Mouse (Mus musculus) hindbrain, postnatal 0 days (tissue): ENCODE data around the gene Cradd. TPM values are rescaled to one million over a fixed set of nuclear protein-coding genes. Genes with fewer than 3 reads are reported as not detected.
A peak's percentile ranks its signal among the peaks of the same experiment; 100 is the strongest.

ENCODE experiments used
- ATAC-seq: fragments of 200-750 bp; cut with Nextera tagmentation; 2 replicates; pipeline ENCODE4 v1.8.0; 2017; ENCODE audit warnings: mild to moderate bottlenecking, moderate TSS enrichment, moderate library complexity
- DNase-seq: peaks from one replicate; pipeline ENCODE4 v3.0.0-alpha.2; 2015; ENCODE audit warnings: low spot score
- H3K27ac ChIP-seq: fragments of 300-500 bp; sonication (generic); 2 replicates; pipeline ENCODE4 v1.5.1; 2014; ENCODE audit warnings: mild to moderate bottlenecking
- H3K27me3 ChIP-seq: fragments of 300-500 bp; sonication (generic); 2 replicates; pipeline ENCODE4 v1.6.1; 2014; ENCODE audit warnings: low read length, mixed read lengths; ENCODE audit not compliant: insufficient read depth
- H3K36me3 ChIP-seq: fragments of 300-500 bp; sonication (generic); 2 replicates; pipeline ENCODE4 v1.6.1; 2014; ENCODE audit warnings: low read length, mixed read lengths; ENCODE audit not compliant: insufficient read depth
- H3K4me1 ChIP-seq: fragments of 300-500 bp; sonication (generic); 2 replicates; pipeline ENCODE4 v1.6.1; 2014; ENCODE audit warnings: antibody characterized with exemption, low read length, mixed read lengths; ENCODE audit not compliant: insufficient read depth
- H3K4me2 ChIP-seq: fragments of 300-500 bp; sonication (generic); 2 replicates; pipeline ENCODE4 v1.6.1; 2014; ENCODE audit warnings: low read depth, mild to moderate bottlenecking, low read length, moderate library complexity, mixed read lengths
- H3K4me3 ChIP-seq: fragments of 300-500 bp; sonication (generic); 2 replicates; pipeline ENCODE4 v1.5.1; 2014; ENCODE audit warnings: low read length
- H3K9ac ChIP-seq: fragments of 300-500 bp; sonication (generic); replicated peaks from 2 replicates; pipeline ENCODE4 v1.6.1; 2014; ENCODE audit warnings: mild to moderate bottlenecking, low read length, moderate library complexity, mixed read lengths
- H3K9me3 ChIP-seq: fragments of 300-500 bp; sonication (generic); 2 replicates; pipeline ENCODE4 v1.6.1; 2016; ENCODE audit warnings: low read length, mixed read lengths
- CTCF ChIP-seq: IDR thresholded peaks from 2 replicates; pipeline ENCODE4 v1.5.1; 2016; ENCODE audit warnings: antibody characterized with exemption, control low read depth, low read depth
- WGBS: fragments of 180-500 bp; shearing (Covaris S2); extraction: QIAGEN DNeasy Blood & Tissue Kit; methylation state at CpG from one replicate; pipeline ENCODE4 v1.1.7; 2014; 5-methylcytosine and 5-hydroxymethylcytosine counted together
- polyA plus RNA-seq: library from polyadenylated mRNA; unstranded; fragments of >200 nt; fragmentation: Nextera tagmentation; extraction: Ambion mirVana; gene quantifications from 2 replicates; pipeline ENCODE4 v1.2.1, GENCODE M21; 2015
- total RNA-seq: library from RNA; depleted of rRNA; stranded (reverse); fragments of >200 nt; gene quantifications from 2 replicates; pipeline ENCODE4 v1.2.3, GENCODE M21; 2014

Cradd gene
- total and polyA plus RNA-seq, 2 experiments from 2014 or later, result 8.9 to 15.5 TPM

DNA sequence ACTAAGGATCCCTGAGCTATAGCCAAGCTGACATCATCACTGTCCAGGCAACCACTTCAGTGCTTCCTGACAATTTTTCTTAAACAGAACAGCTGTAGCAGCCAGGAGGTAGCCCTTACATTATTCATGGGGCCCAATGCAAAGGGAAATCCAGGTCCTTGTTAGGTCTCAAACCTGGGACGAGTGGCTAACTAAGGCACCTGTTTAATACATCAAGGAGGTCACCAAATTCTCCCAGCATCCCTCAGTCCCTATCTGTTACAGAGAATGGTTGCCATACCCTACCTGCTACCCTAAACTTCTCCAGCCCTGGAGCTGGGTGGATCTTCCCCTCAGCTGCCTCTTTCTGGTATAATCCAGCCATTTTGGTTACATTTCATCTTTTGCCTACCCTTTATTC lies 10.9 kb upstream of the Cradd start:
- Histone ChIP-seq H3K4me3 (no peak overlapping the region), H3K9ac (no peak overlapping the region), H3K9me3 (no peaks in the 10 kb centered on the region), H3K4me2 (no peak overlapping the region), H3K4me1 (no peaks in the 10 kb centered on the region), H3K36me3 (no peaks in the 10 kb centered on the region), H3K27ac (no peak overlapping the region), H3K27me3 (no peaks in the 10 kb centered on the region)
- TF ChIP-seq CTCF, result no peak
- DNase-seq (no peak), ATAC-seq (no peak)
- 71% methylated on average over 1 of the region's 1 CpGs for WGBS

- TF ChIP-seq CTCF, result no peak
- no peaks in the 10 kb centered on the region for H3K36me3 ChIP-seq
- DNase-seq, result no peak
- H3K27ac ChIP-seq, result no peak overlapping the region
- no peaks in the 10 kb centered on the region for H3K4me1 ChIP-seq
- no peaks in the 10 kb centered on the region for H3K27me3 ChIP-seq
- H3K4me3 ChIP-seq, result no peak overlapping the region
- no peak for ATAC-seq
- H3K9me3 ChIP-seq, result no peaks in the 10 kb centered on the region
- H3K4me2 ChIP-seq, result no peak overlapping the region
- no peak overlapping the region for H3K9ac ChIP-seq
- WGBS, result 81% methylated on average over 3 of the region's 3 CpGs
Observed at GRCm38 (mm10) chr10:95332596-95332995, 8.7 kb upstream of the Cradd start.

DNA sequence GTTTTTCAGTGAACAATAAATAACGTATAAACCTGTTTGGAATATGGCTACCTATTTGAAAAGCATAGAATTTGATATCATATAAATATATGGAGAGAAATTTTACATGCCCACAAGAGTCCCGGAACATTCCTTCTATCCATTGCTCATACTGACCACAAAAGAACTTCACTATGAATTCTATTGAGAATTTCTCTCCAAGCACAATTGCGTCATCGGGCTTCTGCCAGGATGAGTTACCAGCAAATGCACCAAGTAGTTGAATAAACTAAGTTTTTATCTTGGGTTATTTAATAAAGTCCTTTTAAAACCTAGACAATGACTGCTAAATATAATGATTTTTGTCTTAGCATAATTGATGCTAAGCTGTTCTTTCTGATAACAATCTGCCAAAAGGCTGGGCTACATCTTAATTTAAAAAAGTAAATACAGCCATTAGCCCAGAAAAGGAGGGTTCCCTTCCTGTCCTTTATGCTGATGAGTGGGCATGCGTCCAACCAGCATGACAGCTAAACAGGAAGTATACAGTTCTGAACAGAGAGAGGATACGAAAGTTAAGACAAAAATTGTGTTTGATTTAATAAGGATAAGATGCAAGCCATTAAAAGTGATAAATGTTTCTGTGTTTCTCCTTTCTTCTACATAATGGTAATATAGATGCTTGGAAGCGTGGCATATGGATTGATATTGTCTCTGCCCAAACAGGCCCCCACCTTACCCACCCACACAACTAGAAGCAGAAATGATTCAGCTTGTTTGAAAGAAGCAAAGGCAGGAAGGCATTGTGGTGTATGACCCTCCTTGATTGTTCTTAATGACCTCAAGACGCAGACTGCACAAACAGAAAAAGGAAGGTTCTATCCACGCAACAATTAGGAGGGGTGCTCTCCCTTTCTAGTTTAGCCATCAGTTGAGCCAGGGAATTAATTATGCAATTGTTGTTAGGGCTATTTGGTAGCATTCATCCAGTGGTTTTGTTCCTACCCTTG lies 6.7 kb upstream of the Cradd start:
- ATAC-seq (no peak), DNase-seq (no peak)
- Histone ChIP-seq H3K4me2 (no peak overlapping the region), H3K27ac (no peak overlapping the region), H3K36me3 (no peaks in the 10 kb centered on the region), H3K9me3 (no peaks in the 10 kb centered on the region), H3K27me3 (no peaks in the 10 kb centered on the region), H3K4me1 (no peaks in the 10 kb centered on the region), H3K9ac (no peak overlapping the region), H3K4me3 (no peak overlapping the region)
- 68% methylated on average over 9 of the region's 9 CpGs for WGBS
- TF ChIP-seq CTCF, result no peak

DNA sequence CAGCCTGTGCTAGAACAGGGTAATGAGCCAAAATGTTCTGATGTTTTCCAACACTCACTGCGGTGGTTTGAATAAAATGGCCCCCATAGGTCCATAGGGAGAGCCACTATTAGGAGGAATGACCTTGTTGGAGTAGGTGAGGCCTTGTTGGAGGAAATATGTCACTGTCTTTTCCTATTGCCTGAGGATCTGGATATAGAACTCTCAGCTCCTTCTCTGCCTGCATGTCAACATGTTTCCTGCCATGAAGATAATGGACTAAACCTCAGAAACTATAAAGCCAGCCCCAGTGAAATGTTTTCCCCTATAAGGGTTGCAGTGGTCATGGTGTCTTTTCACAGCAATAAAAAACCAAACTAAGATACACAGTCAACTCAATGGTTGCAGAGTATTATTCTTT lies 6.0 kb upstream of the Cradd start:
- no peak for DNase-seq
- Histone ChIP-seq H3K4me1 (no peaks in the 10 kb centered on the region), H3K36me3 (no peaks in the 10 kb centered on the region), H3K9ac (no peak overlapping the region), H3K4me3 (no peak overlapping the region), H3K4me2 (no peak overlapping the region), H3K9me3 (no peaks in the 10 kb centered on the region), H3K27me3 (no peaks in the 10 kb centered on the region), H3K27ac (no peak overlapping the region)
- ATAC-seq, result no peak
- TF ChIP-seq CTCF, result no peak
- 90% methylated on average over 1 of the region's 1 CpGs for WGBS

DNA sequence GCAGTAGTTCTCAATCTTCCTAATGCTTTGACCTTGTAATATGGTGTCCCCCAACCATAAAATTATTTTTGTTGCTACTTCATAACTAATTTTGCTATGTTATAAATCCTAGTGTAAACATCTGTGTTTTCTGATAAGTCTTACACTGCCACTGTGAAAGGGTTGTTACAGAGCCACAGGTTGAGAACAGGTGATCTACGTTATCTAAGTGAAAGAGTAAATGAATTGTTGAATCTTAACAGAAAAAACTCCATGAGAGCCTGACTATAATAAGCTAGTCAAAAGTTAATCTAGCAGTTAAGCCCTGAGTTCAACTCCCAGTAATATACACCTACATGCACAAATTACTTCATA lies 322 bp upstream of the Cradd start:
- Histone ChIP-seq H3K36me3 (no peaks in the 10 kb centered on the region), H3K4me1 (peaks cover 12% of the 10 kb centered on the region), H3K4me3 (no peak overlapping the region), H3K4me2 (no peak overlapping the region), H3K9me3 (no peaks in the 10 kb centered on the region), H3K9ac (no peak overlapping the region), H3K27ac (0 out of 2 replicates have a peak overlapping the region, but pooled peaks have one; percentile 93), H3K27me3 (no peaks in the 10 kb centered on the region)
- ATAC-seq (peak; percentile 28; the same call in 1 of the 2 replicates), DNase-seq (no peak)
- WGBS, result 33% methylated on average over 1 of the region's 1 CpGs
- no peak for TF ChIP-seq CTCF

DNA sequence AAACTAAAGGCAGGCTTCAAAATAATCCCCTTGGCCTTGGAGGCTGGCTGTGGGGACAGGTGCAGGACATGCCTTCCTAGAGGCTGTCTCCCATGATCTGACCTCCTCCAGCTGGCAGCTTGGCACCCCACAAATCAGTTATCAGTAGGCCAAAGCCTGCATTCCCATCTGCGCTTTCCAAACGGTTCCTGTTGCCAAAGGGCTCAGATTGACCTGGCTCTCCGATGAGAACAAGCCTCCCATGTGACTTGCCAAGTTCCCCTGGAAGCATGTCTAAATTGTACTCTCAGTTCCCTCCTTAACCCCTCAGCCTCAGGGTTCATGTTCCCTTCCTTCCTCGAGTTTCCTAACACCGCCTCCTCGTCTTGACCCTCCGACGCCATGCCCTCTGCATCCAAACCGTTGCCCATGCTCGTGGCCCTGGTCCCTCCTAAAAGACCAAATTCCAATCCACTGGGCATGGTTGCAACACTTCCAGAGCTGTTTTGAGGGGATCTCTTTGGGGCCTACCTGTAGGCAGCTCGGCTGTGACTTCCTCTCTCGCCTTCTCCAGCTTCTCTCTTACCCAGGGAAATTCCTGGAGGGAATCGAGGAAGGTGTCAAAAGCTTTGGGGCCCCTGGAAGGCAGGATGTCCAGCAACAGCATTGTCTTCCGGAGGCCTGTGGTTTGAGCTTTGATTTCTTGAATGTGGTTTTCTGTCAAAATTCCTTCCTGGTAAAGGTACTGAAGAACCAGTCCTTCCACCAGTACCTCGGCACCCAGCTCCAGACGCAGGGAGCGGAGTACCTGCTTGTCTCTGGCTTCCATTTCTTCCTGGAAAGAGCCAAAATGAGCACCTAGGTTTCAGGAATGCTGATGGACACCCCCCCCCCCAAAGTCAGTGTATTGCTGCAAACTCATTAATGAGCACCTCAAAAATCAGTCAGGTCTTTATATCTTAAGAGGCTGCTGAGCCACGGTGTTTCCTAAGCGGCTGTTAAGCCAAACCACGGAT lies 1.6 kb downstream of the Cradd start:
- DNase-seq (peak; percentile 81), ATAC-seq (peak; percentile 48)
- peak overlapping the region; percentile 93; the same call in 1 of the 2 replicates for H3K27ac ChIP-seq
- H3K4me3 ChIP-seq, result peak overlapping the region; percentile 50
- peak overlapping the region; percentile 69 for H3K4me2 ChIP-seq
- peak overlapping the region; percentile 62 for H3K9ac ChIP-seq
- no peaks in the 10 kb centered on the region for H3K36me3 ChIP-seq
- no peaks in the 10 kb centered on the region for H3K27me3 ChIP-seq
- H3K4me1 ChIP-seq, result peaks cover 12% of the 10 kb centered on the region
- no peak for TF ChIP-seq CTCF
- no peaks in the 10 kb centered on the region for H3K9me3 ChIP-seq
- WGBS, result 48% methylated on average over 20 of the region's 20 CpGs
